Mouse (Mus musculus) liver, postnatal 0 days (tissue): ENCODE data around the gene Fryl. TPM values are rescaled to one million over a fixed set of nuclear protein-coding genes. Genes with fewer than 3 reads are reported as not detected.
"Not testable (repeated sequence)": the region's sequence is repeated elsewhere in the genome, so short reads cannot be mapped to it uniquely, and the experiment has no call there.

Experiments
- ATAC-seq: fragments of 200-750 bp; cut with Nextera tagmentation; 2 replicates; pipeline ENCODE4 v1.8.0; 2017; ENCODE audit warnings: mild to moderate bottlenecking, moderate library complexity
- DNase-seq: peaks from one replicate; pipeline ENCODE4 v3.0.0-alpha.2; 2016
- H3K27ac ChIP-seq: fragments of 300-500 bp; sonication (generic); 2 replicates; pipeline ENCODE4 v1.5.1; 2014; ENCODE audit warnings: antibody characterized with exemption, moderate library complexity, mild to moderate bottlenecking, low read depth
- H3K27me3 ChIP-seq: fragments of 300-500 bp; sonication (generic); 2 replicates; pipeline ENCODE4 v1.6.1; 2014; ENCODE audit warnings: low read length, control low read depth, mixed read lengths; ENCODE audit not compliant: insufficient read depth
- H3K36me3 ChIP-seq: fragments of 300-500 bp; sonication (generic); replicated peaks from 2 replicates; pipeline ENCODE4 v1.6.1; 2014; ENCODE audit warnings: mild to moderate bottlenecking, control low read depth, low read length, moderate library complexity, mixed read lengths; ENCODE audit not compliant: insufficient read depth
- H3K4me1 ChIP-seq: fragments of 300-500 bp; sonication (generic); 2 replicates; pipeline ENCODE4 v1.6.1; 2014; ENCODE audit warnings: antibody characterized with exemption, mild to moderate bottlenecking, control low read depth; ENCODE audit not compliant: insufficient read depth
- H3K4me2 ChIP-seq: fragments of 300-500 bp; sonication (generic); 2 replicates; pipeline ENCODE4 v1.6.1; 2014; ENCODE audit warnings: low read depth, mild to moderate bottlenecking, low read length, moderate library complexity, mixed read lengths
- H3K4me3 ChIP-seq: fragments of 300-500 bp; sonication (generic); 2 replicates; pipeline ENCODE4 v1.5.1; 2014; ENCODE audit warnings: low read depth, low read length
- H3K9ac ChIP-seq: fragments of 300-500 bp; sonication (generic); replicated peaks from 2 replicates; pipeline ENCODE4 v1.6.1; 2014; ENCODE audit warnings: mild to moderate bottlenecking, moderate library complexity
- H3K9me3 ChIP-seq: fragments of 300-500 bp; sonication (generic); 2 replicates; pipeline ENCODE4 v1.6.1; 2016; ENCODE audit warnings: mild to moderate bottlenecking, control low read depth, low read length, mixed read lengths
- CTCF ChIP-seq: sonication (generic); IDR thresholded peaks from 2 replicates; pipeline ENCODE4 v1.5.1; 2016; ENCODE audit warnings: antibody characterized with exemption, low read depth
- EP300 ChIP-seq: IDR thresholded peaks from 2 replicates; pipeline ENCODE4 v1.6.1; 2016; ENCODE audit warnings: antibody characterized with exemption, low read depth, mild to moderate bottlenecking
- WGBS: fragments of 180-500 bp; shearing (Covaris S2); extraction: QIAGEN DNeasy Blood & Tissue Kit; methylation state at CpG from one replicate; pipeline ENCODE4 v1.1.7; 2014; ENCODE audit not compliant: insufficient replicate concordance; 5-methylcytosine and 5-hydroxymethylcytosine counted together
- polyA plus RNA-seq: library from polyadenylated mRNA; unstranded; fragments of >200 nt; fragmentation: Nextera tagmentation; extraction: Ambion mirVana; gene quantifications from 2 replicates; pipeline ENCODE4 v1.2.1, GENCODE M21; 2015

Fryl gene
- polyA plus RNA-seq, 1 experiment from 2014 or later: 25.8 TPM

- Histone ChIP-seq H3K27ac (no peak overlapping the region), H3K4me3 (no peak overlapping the region), H3K9me3 (no peaks in the 10 kb centered on the region), H3K9ac (no peak overlapping the region), H3K27me3 (no peaks in the 10 kb centered on the region), H3K4me1 (no peaks in the 10 kb centered on the region), H3K36me3 (peaks cover 40% of the 10 kb centered on the region), H3K4me2 (no peak overlapping the region)
- TF ChIP-seq EP300 (no peak), CTCF (no peak)
- ATAC-seq (no peak), DNase-seq (no peak)
- WGBS: 89% methylated on average over 13 of the region's 13 CpGs
Observed at GRCm38 (mm10) chr5:73023801-73024200, 232.6 kb downstream of the Fryl start.

- no peak for TF ChIP-seq CTCF
- no peak for TF ChIP-seq EP300
- Histone ChIP-seq H3K4me2 (no peak overlapping the region), H3K27me3 (peaks cover 23% of the 10 kb centered on the region), H3K36me3 (no peaks in the 10 kb centered on the region), H3K9ac (no peak overlapping the region), H3K9me3 (no peaks in the 10 kb centered on the region), H3K27ac (no peak overlapping the region), H3K4me3 (no peak overlapping the region), H3K4me1 (no peaks in the 10 kb centered on the region)
- no peak for DNase-seq
- 49% methylated on average over 9 of the region's 9 CpGs for WGBS
- no peak for ATAC-seq
Observed at GRCm38 (mm10) chr5:73014745-73015144, 241.7 kb downstream of the Fryl start.

DNA sequence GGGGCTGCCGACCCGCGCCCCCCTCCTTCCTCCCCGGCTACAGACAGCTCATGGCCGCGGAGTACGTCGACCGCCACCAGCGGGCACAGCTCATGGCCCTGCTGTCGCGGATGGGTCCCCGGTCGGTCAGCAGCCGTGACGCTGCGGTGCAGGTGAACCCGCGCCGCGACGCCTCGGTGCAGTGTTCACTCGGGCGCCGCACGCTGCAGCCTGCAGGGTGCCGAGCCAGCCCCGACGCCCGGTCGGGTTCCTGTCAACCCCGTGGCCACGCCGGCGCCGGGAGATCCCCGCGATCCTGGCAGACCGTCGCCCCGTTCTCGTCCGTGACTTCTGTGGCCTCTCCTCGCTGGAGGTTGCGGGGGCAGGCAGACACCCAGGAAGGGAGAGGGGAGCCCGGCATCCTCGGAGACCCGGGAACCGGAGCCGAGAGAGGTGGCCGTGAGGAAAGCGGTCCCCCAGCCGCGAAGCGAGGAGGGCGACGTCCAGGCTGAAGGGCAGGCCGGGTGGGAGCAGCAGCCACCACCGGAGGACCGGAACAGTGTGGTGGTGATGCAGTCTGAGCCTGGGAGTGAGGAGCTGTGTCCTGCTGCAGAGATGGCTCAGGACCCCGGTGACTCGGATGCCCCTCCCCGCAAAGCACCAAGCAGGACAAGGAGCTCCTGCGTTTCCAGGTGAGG, 242.7 kb downstream of the Fryl start:
- Histone ChIP-seq H3K27me3 (peaks cover 23% of the 10 kb centered on the region), H3K4me3 (peak overlapping the region; percentile 37), H3K4me2 (peak overlapping the region; percentile 59)
- ATAC-seq (0 out of 2 replicates have a peak, but pooled peaks have one; percentile 17), DNase-seq (peak; percentile 16)
- H3K4me1 ChIP-seq, H3K9ac ChIP-seq, H3K27ac ChIP-seq, H3K36me3 ChIP-seq, H3K9me3 ChIP-seq: not testable (repeated sequence)
- WGBS: 7% methylated on average over 38 of the region's 65 CpGs

GRCm38 (mm10) chr5:73012884-73013610, 243.4 kb downstream of the Fryl start:
- ATAC-seq: not testable (repeated sequence)

GRCm38 (mm10) chr5:73011806-73012205, 244.6 kb downstream of the Fryl start:
- peaks cover 34% of the 10 kb centered on the region for H3K27me3 ChIP-seq
- H3K36me3 ChIP-seq, H3K9me3 ChIP-seq, DNase-seq, H3K4me3 ChIP-seq, H3K27ac ChIP-seq, H3K4me1 ChIP-seq, H3K9ac ChIP-seq, H3K4me2 ChIP-seq, ATAC-seq: not testable (repeated sequence)
- 76% methylated on average over 15 of the region's 16 CpGs for WGBS

More at GRCm38 (mm10) chr5:73012884-73013610, 243.4 kb downstream of the Fryl start:
- H3K4me1 ChIP-seq, H3K4me2 ChIP-seq, DNase-seq, H3K9ac ChIP-seq, H3K9me3 ChIP-seq, H3K4me3 ChIP-seq, H3K27ac ChIP-seq, H3K36me3 ChIP-seq: not testable (repeated sequence)
- WGBS: 19% methylated on average over 24 of the region's 27 CpGs
- H3K27me3 ChIP-seq: peaks cover 23% of the 10 kb centered on the region

DNA sequence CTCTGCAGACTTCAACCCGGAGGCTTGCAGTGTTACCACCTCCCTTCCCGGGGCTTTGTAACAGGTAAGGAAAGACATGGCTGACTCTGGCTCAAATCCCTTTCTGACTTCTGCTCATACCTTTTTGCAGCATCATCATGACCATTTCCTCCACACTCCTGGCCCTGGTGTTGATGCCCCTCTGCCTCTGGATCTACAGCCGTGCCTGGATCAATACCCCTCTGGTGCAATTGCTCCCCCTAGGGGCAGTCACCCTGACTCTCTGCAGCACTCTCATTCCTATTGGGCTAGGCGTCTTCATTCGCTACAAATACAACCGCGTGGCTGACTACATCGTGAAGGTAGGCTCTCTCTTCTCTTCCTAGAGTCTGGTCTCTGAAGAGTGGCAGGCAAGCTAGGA, 248.2 kb downstream of the Fryl start:
- H3K4me2 ChIP-seq, H3K9ac ChIP-seq, H3K9me3 ChIP-seq, H3K4me1 ChIP-seq, H3K36me3 ChIP-seq, H3K27ac ChIP-seq, H3K4me3 ChIP-seq: not testable (repeated sequence)
- ATAC-seq: peak; percentile 66
- peaks cover 30% of the 10 kb centered on the region for H3K27me3 ChIP-seq
- DNase-seq: peak; percentile 43
- 31% methylated on average over 8 of the region's 8 CpGs for WGBS
- TF ChIP-seq CTCF: peak; percentile 59
